Mouse (Mus musculus): Measurements from ENCODE around the gene Csrp1.

DNA sequence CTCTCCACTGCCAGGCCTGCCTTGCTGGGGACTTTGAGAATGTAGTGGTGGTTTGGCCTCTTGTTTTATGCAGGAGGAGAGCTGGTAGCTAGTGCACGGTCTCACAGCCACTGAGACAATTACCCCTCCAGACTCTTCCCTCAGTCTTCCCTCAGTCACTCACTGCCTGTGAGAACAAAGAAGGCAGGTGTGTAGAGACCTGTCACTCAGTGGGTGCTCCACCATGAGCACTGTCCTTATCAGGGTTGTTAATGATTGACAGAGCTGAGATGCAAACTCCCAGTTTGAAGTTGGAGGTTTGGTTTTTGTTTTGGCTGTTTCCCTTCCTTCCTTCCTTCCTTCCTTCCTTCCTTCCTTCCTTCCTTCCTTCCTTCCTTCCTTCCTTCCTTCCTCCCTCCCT lies 3.2 kb downstream of the Csrp1 start:
- TF ChIP-seq CTCF (IDR thresholded peaks at IDR 0.05; ENCODE audit: control insufficient read depth, insufficient read depth, insufficient replicate concordance, low read depth, low read length) (no peak), POLR2A (IDR thresholded peaks at IDR 0.05; ENCODE audit: control insufficient read depth, low read depth, low read length) (no peak)

Data from testis, adult 2 months (tissue).